Mouse (Mus musculus): ENCODE results near the gene Maml3.

- no peak for TF ChIP-seq POLR2A (IDR thresholded peaks at IDR 0.05; ENCODE audit: borderline replicate concordance, extremely low read depth, insufficient read depth, insufficient read length, poor library complexity, severe bottlenecking)
- TF ChIP-seq CTCF (IDR thresholded peaks at IDR 0.05; ENCODE audit: borderline replicate concordance, extremely low read depth, insufficient read depth, insufficient read length), result no peak
These were observed 316.9 kb downstream of the Maml3 start for GRCm38 (mm10) chr3:51787945-51788344.

All from brain, embryonic 14.5 days (tissue).